Mouse (Mus musculus) stomach, embryonic 14.5 days (tissue): ENCODE data around the gene Ephx3. TPM values are rescaled to one million over a fixed set of nuclear protein-coding genes. Genes with fewer than 3 reads are reported as not detected.

Source experiments
- ATAC-seq: fragments of 200-750 bp; cut with Nextera tagmentation; 2 replicates; pipeline ENCODE4 v1.8.0; 2017; ENCODE audit warnings: low read depth, moderate TSS enrichment; ENCODE audit not compliant: insufficient number of reproducible peaks, insufficient read depth, low FRiP score
- H3K27ac ChIP-seq: fragments of 300-500 bp; sonication (generic); 2 replicates; pipeline ENCODE4 v1.5.1; 2014; ENCODE audit warnings: mild to moderate bottlenecking, low read length, moderate library complexity, mixed read lengths
- H3K27me3 ChIP-seq: fragments of 300-500 bp; sonication (generic); 2 replicates; pipeline ENCODE4 v1.6.1; 2014; ENCODE audit warnings: low read length, control low read depth, mixed read lengths; ENCODE audit not compliant: control insufficient read depth, insufficient read depth
- H3K36me3 ChIP-seq: fragments of 300-500 bp; sonication (generic); 2 replicates; pipeline ENCODE4 v1.6.1; 2014; ENCODE audit warnings: mild to moderate bottlenecking, control low read depth, low read length, moderate library complexity, mixed read lengths; ENCODE audit not compliant: control insufficient read depth, insufficient read depth
- H3K4me1 ChIP-seq: fragments of 300-500 bp; sonication (generic); 2 replicates; pipeline ENCODE4 v1.6.1; 2014; ENCODE audit warnings: low read length, control low read depth, mixed read lengths; ENCODE audit not compliant: control insufficient read depth, insufficient read depth
- H3K4me2 ChIP-seq: fragments of 300-500 bp; sonication (generic); replicated peaks from 2 replicates; pipeline ENCODE4 v1.6.1; 2014; ENCODE audit warnings: low read depth, low read length, control low read depth
- H3K4me3 ChIP-seq: fragments of 300-500 bp; sonication (generic); 2 replicates; pipeline ENCODE4 v1.5.1; 2014; ENCODE audit warnings: low read depth, low read length, control low read depth
- H3K9ac ChIP-seq: fragments of 300-500 bp; sonication (generic); replicated peaks from 2 replicates; pipeline ENCODE4 v1.6.1; 2014; ENCODE audit warnings: low read depth, mild to moderate bottlenecking, control low read depth, low read length, moderate library complexity, mixed read lengths
- H3K9me3 ChIP-seq: fragments of 300-500 bp; sonication (generic); 2 replicates; pipeline ENCODE4 v1.6.1; 2016; ENCODE audit warnings: low read depth, low read length, control low read depth; ENCODE audit not compliant: control insufficient read depth
- WGBS: fragments of 180-500 bp; shearing (Covaris S2); extraction: QIAGEN DNeasy Blood & Tissue Kit; methylation state at CpG from one replicate; pipeline ENCODE4 v1.1.7; 2014; 5-methylcytosine and 5-hydroxymethylcytosine counted together
- polyA plus RNA-seq: library from polyadenylated mRNA; unstranded; fragments of >200 nt; fragmentation: Nextera tagmentation; extraction: Ambion mirVana; gene quantifications from 2 replicates; pipeline ENCODE4 v1.2.1, GENCODE M21; 2014

The Ephx3 gene
- polyA plus RNA-seq, 1 experiment from 2014 or later, result 0.16 TPM

GRCm38 (mm10) chr17:32169518-32170225 is 19.7 kb downstream of the Ephx3 start:
- Histone ChIP-seq H3K9me3 (no peaks in the 10 kb centered on the region), H3K27me3 (no peaks in the 10 kb centered on the region), H3K4me2 (no peak overlapping the region), H3K4me3 (no peak overlapping the region), H3K4me1 (peaks cover 12% of the 10 kb centered on the region), H3K9ac (no peak overlapping the region), H3K36me3 (no peaks in the 10 kb centered on the region), H3K27ac (no peak overlapping the region)
- WGBS, result 46% methylated on average over 4 of the region's 4 CpGs
- no peak for ATAC-seq

DNA sequence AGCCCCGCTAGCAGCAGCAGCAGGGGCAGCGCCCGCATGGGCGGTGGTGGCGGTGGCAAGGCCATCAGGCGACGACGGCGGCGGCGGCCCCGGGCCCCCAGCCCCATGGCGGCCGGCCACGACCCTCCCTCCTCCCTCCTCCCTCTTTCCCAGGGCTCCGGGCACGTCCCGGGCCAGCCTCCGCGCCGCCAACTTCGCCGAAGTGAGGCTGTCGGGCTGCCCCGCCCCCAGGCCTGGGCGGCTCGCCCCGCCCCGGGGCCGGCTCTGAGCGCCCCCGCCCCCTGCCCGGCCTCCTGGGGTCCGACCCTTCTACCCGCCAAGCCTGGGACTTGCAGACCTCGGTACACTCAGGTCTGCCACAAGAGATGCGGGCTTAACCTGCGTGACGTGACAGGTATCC is 22.7 kb downstream of the Ephx3 start, which contains the start of gene Notch3:
Gene Notch3 (minus strand): TSS at position 166 of the 400 bp plus-strand sequence.
- Histone ChIP-seq H3K4me2 (peak within 1 kb of the TSS; percentile 66), H3K27ac (peak within 1 kb of the TSS; percentile 87), H3K27me3 (no peaks in the 10 kb centered on the region), H3K4me1 (peaks cover 38% of the 10 kb centered on the region), H3K4me3 (peak within 1 kb of the TSS; percentile 84), H3K9ac (peak within 1 kb of the TSS; percentile 69), H3K36me3 (no peaks in the 10 kb centered on the region), H3K9me3 (no peaks in the 10 kb centered on the region)
- under 1% methylated on average over 27 of the region's 39 CpGs for WGBS
- ATAC-seq, result peak; percentile 66

- Histone ChIP-seq H3K9me3 (no peaks in the 10 kb centered on the region), H3K4me3 (peak overlapping the region; percentile 84), H3K27me3 (no peaks in the 10 kb centered on the region), H3K9ac (peak overlapping the region; percentile 69), H3K4me2 (peak overlapping the region; percentile 66), H3K36me3 (no peaks in the 10 kb centered on the region), H3K27ac (peak overlapping the region; percentile 87), H3K4me1 (peaks cover 38% of the 10 kb centered on the region)
- ATAC-seq, result peak; percentile 30; the same call in 1 of the 2 replicates
- 2% methylated on average over 37 of the region's 43 CpGs for WGBS
Measured at GRCm38 (mm10) chr17:32165803-32166595, 23.4 kb downstream of the Ephx3 start.

DNA sequence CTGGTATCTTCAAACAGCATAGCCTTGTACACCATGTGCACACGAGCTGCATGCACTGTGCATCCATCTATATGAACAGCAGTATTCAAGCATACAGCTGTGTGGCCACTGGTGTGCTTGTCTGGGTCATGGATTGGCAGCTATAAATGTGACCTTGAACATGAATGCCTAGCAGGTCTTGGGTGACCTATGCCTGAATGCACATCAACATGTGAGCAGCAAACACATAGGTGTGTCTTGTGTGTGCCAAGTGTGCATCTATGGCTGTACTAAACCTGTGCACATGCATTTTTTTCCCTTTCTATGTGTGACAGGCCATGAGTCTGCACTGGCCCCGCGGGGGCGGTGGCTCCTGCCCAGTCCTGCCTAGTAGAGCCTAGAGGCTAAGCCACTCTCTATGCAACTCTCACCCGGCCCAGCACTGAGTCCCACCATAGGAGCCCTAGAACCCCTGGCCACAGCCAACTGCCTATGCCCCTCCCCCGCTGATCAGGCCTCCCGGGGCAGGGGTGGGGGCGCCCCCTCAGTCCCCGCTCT is 24.0 kb downstream of the Ephx3 start:
- peak overlapping the region; percentile 84 for H3K4me3 ChIP-seq
- H3K9ac ChIP-seq, result peak overlapping the region; percentile 69
- H3K36me3 ChIP-seq, result 0 out of 2 replicates have a peak, but pooled peaks cover 2% of the 10 kb centered on the region
- H3K4me2 ChIP-seq, result peak overlapping the region; percentile 66
- H3K27me3 ChIP-seq, result no peaks in the 10 kb centered on the region
- H3K9me3 ChIP-seq, result no peaks in the 10 kb centered on the region
- H3K4me1 ChIP-seq, result peaks cover 38% of the 10 kb centered on the region
- ATAC-seq, result peak; percentile 40; the same call in 1 of the 2 replicates
- peak overlapping the region; percentile 87 for H3K27ac ChIP-seq
- WGBS, result 8% methylated on average over 9 of the region's 9 CpGs

GRCm38 (mm10) chr17:32164780-32165179 is 24.6 kb downstream of the Ephx3 start:
- Histone ChIP-seq H3K4me1 (peaks cover 37% of the 10 kb centered on the region), H3K4me3 (no peak overlapping the region), H3K27me3 (no peaks in the 10 kb centered on the region), H3K9me3 (no peaks in the 10 kb centered on the region), H3K36me3 (peaks cover 2% of the 10 kb centered on the region; the same call in 1 of the 2 replicates), H3K4me2 (peak overlapping the region; percentile 66), H3K9ac (0 out of 2 replicates have a peak overlapping the region, but pooled peaks have one; percentile 6), H3K27ac (peak overlapping the region; percentile 36; the same call in 1 of the 2 replicates)
- ATAC-seq, result no peak

DNA sequence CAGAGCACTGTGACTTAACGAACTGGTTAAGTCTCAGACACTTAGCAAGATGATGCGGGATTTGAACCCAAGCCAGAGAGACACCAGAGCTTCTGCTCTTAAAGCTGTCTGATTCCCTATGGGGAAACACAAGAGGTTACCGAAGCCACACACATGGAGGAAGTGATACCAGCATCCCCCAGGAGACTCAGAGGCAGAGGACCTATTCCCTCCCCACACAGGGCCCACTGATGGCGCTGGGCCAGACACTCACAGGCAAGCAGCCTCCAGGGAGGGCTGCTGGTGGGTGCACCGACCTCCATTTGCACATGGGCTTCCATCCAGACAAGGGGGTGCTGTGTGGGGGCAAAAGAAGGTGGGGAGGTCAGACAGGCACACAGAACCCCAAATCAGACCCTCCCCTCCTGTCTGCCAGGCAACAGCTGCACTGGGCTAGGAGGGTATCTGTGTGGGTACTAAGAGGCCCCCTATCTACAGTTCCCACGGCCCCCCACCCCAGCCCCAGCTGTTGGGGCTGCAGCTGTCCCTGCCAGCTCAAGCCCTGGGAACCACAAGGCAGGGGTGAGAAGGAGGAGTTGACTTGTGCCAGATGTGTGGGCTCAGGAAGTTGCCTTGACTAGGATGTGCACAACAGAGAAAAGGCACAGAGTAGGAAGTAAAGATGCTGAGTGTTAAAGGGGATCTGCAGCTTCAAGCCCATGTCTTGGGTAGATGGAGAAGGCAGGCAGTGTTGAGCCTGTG is 25.3 kb downstream of the Ephx3 start:
- Histone ChIP-seq H3K27ac (peak overlapping the region; percentile 48; the same call in 1 of the 2 replicates), H3K4me1 (peaks cover 34% of the 10 kb centered on the region), H3K9me3 (no peaks in the 10 kb centered on the region), H3K4me2 (peak overlapping the region; percentile 24; the same call in 1 of the 2 replicates), H3K4me3 (no peak overlapping the region), H3K36me3 (peaks cover 2% of the 10 kb centered on the region; the same call in 1 of the 2 replicates), H3K27me3 (no peaks in the 10 kb centered on the region), H3K9ac (0 out of 2 replicates have a peak overlapping the region, but pooled peaks have one; percentile 6)
- 57% methylated on average over 6 of the region's 6 CpGs for WGBS
- ATAC-seq, result no peak

DNA sequence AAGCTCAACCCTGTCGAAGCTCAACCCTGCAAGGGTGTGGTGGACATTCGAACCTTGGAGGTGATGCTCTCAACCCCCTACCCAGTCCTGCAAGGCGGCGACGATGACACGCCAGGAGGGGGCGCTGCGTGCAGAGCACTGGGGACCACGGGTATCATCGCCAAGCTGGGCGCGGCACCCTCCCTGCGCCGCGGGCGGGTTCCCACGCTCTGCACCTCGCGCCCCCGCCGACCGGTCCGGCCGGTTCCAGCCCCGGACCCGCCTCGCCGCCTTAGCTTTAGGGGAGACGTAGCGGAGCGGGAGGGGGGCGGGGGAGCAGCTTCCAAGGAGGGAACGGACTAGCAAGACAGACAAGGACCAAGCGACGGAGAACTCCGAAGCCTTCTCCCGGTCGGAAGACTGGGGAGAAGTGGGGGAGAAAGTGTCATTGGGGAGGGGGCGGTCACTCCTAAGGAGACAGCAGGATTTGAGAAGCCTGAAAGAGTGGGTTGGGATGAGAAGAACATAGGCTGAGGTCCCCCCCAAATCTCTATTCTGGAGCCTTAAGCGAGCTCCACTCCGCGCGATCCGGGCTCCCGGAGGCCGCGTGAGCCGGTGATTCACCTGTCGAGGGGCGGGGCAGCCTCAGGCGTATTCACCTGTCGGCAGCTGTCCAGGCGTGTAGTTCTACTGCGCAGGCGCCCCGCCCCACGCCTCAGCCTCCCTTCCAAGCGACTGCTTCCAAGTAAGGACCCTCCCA is 27.1 kb downstream of the Ephx3 start:
- peaks cover 34% of the 10 kb centered on the region for H3K4me1 ChIP-seq
- no peaks in the 10 kb centered on the region for H3K27me3 ChIP-seq
- peak overlapping the region; percentile 28; the same call in 1 of the 2 replicates for H3K9ac ChIP-seq
- no peaks in the 10 kb centered on the region for H3K9me3 ChIP-seq
- H3K4me3 ChIP-seq, result peak overlapping the region; percentile 37
- peak overlapping the region; percentile 71 for H3K27ac ChIP-seq
- H3K4me2 ChIP-seq, result peak overlapping the region; percentile 83
- ATAC-seq, result peak; percentile 79
- 2% methylated on average over 58 of the region's 58 CpGs for WGBS
- H3K36me3 ChIP-seq, result peaks cover 10% of the 10 kb centered on the region
